Comparison of ENCODE assay signal across 25 mouse cellular contexts in genomic region chrX:152132029-152132428, GRCm38 (mm10). TPM values are rescaled to one million over a fixed set of nuclear protein-coding genes. Genes with fewer than 3 reads are reported as not detected.
DNase-seq lines count a peak whose midpoint lies in the region; ATAC-seq and TF ChIP-seq lines count a peak whose summit lies in the region.
"Had no signal": no experiment of that assay in that cellular context is flagged by ENCODE, and none has a peak within 500 bp of the region (broad histone marks: within the 10 kb centered on the region; RNA-seq: fewer than 3 reads in every experiment).

No protein-coding gene starts in this region.

- POLR2A ChIA-PET in Patski (lab: Charles Lee): interaction anchor here (0.7 kb wide), 1 partner anchor 26 kb away, joined by 3 read pairs; no protein-coding TSS in a partner anchor

- in situ Hi-C loops in Patski (cut with MboI; ENCODE audit: low pct_unique_long_range_greater_than_20kb): no loop called here

- no peak overlapping the region for H3K4me2 ChIP-seq in hindbrain, postnatal 0 days (ENCODE audit: low read depth, low read length)
- H3K4me2 ChIP-seq in hindbrain, embryonic 14.5 days (replicated peaks): no peak overlapping the region
- no peak overlapping the region for H3K4me2 ChIP-seq in liver, postnatal 0 days (ENCODE audit: low read depth, low read length)
- H3K4me2 ChIP-seq in liver, embryonic 12.5 days: no peak overlapping the region
- H3K4me2 ChIP-seq: embryonic facial prominence, embryonic 13.5 days; forebrain, embryonic 12.5 days; hindbrain, embryonic 13.5 days; kidney, embryonic 15.5 days; midbrain, embryonic 15.5 days; neural tube, embryonic 13.5 days had no signal

- no peaks in the 10 kb centered on the region for H3K4me1 ChIP-seq in hindbrain, postnatal 0 days (ENCODE audit: insufficient read depth, low read length)
- no peaks in the 10 kb centered on the region for H3K4me1 ChIP-seq in hindbrain, embryonic 14.5 days (replicated peaks; ENCODE audit: control insufficient read depth, insufficient read depth, low read length)
- H3K4me1 ChIP-seq in liver, postnatal 0 days (ENCODE audit: insufficient read depth): no peaks in the 10 kb centered on the region
- H3K4me1 ChIP-seq in liver, embryonic 12.5 days: no peaks in the 10 kb centered on the region
- H3K4me1 ChIP-seq in MEL (ENCODE audit: control insufficient read depth in 1 of 2, insufficient read depth in 2 of 2, low read length in 2 of 2): no peaks in the 10 kb centered on the region
- H3K4me1 ChIP-seq: embryonic facial prominence, embryonic 13.5 days; forebrain, embryonic 12.5 days; hindbrain, embryonic 13.5 days; kidney, embryonic 15.5 days; midbrain, embryonic 15.5 days; neural tube, embryonic 13.5 days had no signal

- H3K9me3 ChIP-seq in hindbrain, postnatal 0 days (ENCODE audit: low read length): no peaks in the 10 kb centered on the region
- no peaks in the 10 kb centered on the region for H3K9me3 ChIP-seq in hindbrain, embryonic 14.5 days (ENCODE audit: control insufficient read depth, low read length)
- no peaks in the 10 kb centered on the region for H3K9me3 ChIP-seq in liver, postnatal 0 days (ENCODE audit: low read length)
- no peaks in the 10 kb centered on the region for H3K9me3 ChIP-seq in liver, embryonic 12.5 days (replicated peaks)
- H3K9me3 ChIP-seq in MEL (replicated peaks; ENCODE audit: insufficient read depth, low read length): no peaks in the 10 kb centered on the region
- H3K9me3 ChIP-seq: embryonic facial prominence, embryonic 13.5 days; forebrain, embryonic 12.5 days; hindbrain, embryonic 13.5 days; kidney, embryonic 15.5 days; midbrain, embryonic 15.5 days; neural tube, embryonic 13.5 days had no signal

- peak; percentile 37 for TF ChIP-seq RAD21 in MEL (IDR thresholded peaks at IDR 0.05; ENCODE audit: low read depth, low read length)

- TF ChIP-seq CTCF in hindbrain, postnatal 0 days (IDR thresholded peaks at IDR 0.05; ENCODE audit: low read depth): peak; percentile 19; the same call in 1 of the 2 replicates
- TF ChIP-seq CTCF in liver, postnatal 0 days (IDR thresholded peaks at IDR 0.05; ENCODE audit: low read depth): peak; percentile 52
- TF ChIP-seq CTCF in MEL (IDR thresholded peaks at IDR 0.05 in 2 of 3, conservative IDR thresholded peaks at IDR 0.05 in 1 of 3; ENCODE audit: control insufficient read depth in 1 of 3, insufficient read depth in 1 of 3, low read depth in 2 of 3, low read length in 3 of 3, poor library complexity in 1 of 3, severe bottlenecking in 1 of 3) (peak in 2 of 3 experiments; percentile 51 to 53; a peak in 4 of 6 replicates), Patski (IDR thresholded peaks at IDR 0.05) (peak; percentile 48)

- no peak for TF ChIP-seq EP300 in liver, postnatal 0 days (IDR thresholded peaks at IDR 0.05; ENCODE audit: low read depth)
- TF ChIP-seq EP300 in MEL (IDR thresholded peaks at IDR 0.05; ENCODE audit: low read depth in 1 of 2, low read length in 2 of 2): no peak

- 0 out of 2 replicates have a peak, but pooled peaks cover 9% of the 10 kb centered on the region for H3K27me3 ChIP-seq in hindbrain, postnatal 0 days (ENCODE audit: insufficient read depth, low read length)
- H3K27me3 ChIP-seq in hindbrain, embryonic 14.5 days (ENCODE audit: control insufficient read depth, insufficient read depth, low read length): peaks cover 87% of the 10 kb centered on the region
- H3K27me3 ChIP-seq in liver, postnatal 0 days (ENCODE audit: insufficient read depth, low read length): 0 out of 2 replicates have a peak, but pooled peaks cover 3% of the 10 kb centered on the region
- peaks cover 55% of the 10 kb centered on the region for H3K27me3 ChIP-seq in liver, embryonic 12.5 days (replicated peaks)
- H3K27me3 ChIP-seq in MEL (ENCODE audit: control insufficient read depth in 1 of 2, insufficient read depth in 2 of 2, low read length in 2 of 2) (peaks cover 1 to 7% of the 10 kb centered on the region in 2 experiments; a peak in 3 of 4 replicates), Patski (peaks cover 77% of the 10 kb centered on the region)

- no peak for ATAC-seq in hindbrain, postnatal 0 days
- ATAC-seq in hindbrain, embryonic 14.5 days (ENCODE audit: low FRiP score): no peak
- no peak for ATAC-seq in liver, postnatal 0 days
- no peak for ATAC-seq in liver, embryonic 12.5 days
- ATAC-seq in Patski: no peak
- ATAC-seq: midbrain, embryonic 15.5 days had no signal

- no peaks in the 10 kb centered on the region for H3K79me2 ChIP-seq in MEL (ENCODE audit: control insufficient read depth, insufficient read depth, low read length, poor library complexity)

- 93% methylated on average over 2 of the region's 2 CpGs for WGBS in hindbrain, postnatal 0 days
- WGBS in hindbrain, embryonic 14.5 days: 89% methylated on average over 2 of the region's 2 CpGs
- WGBS in liver, postnatal 0 days (ENCODE audit: insufficient replicate concordance): 76% methylated on average over 2 of the region's 2 CpGs
- WGBS in liver, embryonic 12.5 days (ENCODE audit: insufficient replicate concordance): 69% methylated on average over 2 of the region's 2 CpGs

- CTCF ChIA-PET in Patski (lab: Charles Lee): interaction anchor here (1.2 to 1.9 kb wide), 2 partner anchors 10 to 44 kb away, joined by 3 to 5 read pairs; no protein-coding TSS in a partner anchor

- no peaks in the 10 kb centered on the region for H3K36me3 ChIP-seq in hindbrain, postnatal 0 days (ENCODE audit: insufficient read depth, low read length)
- H3K36me3 ChIP-seq in hindbrain, embryonic 14.5 days (replicated peaks; ENCODE audit: control insufficient read depth, insufficient read depth): no peaks in the 10 kb centered on the region
- no peaks in the 10 kb centered on the region for H3K36me3 ChIP-seq in liver, postnatal 0 days (replicated peaks; ENCODE audit: insufficient read depth, low read length)
- H3K36me3 ChIP-seq in liver, embryonic 12.5 days: no peaks in the 10 kb centered on the region
- no peaks in the 10 kb centered on the region; a peak in 1 of 4 replicates for H3K36me3 ChIP-seq in MEL (ENCODE audit: control insufficient read depth in 1 of 2, insufficient read depth in 2 of 2, low read length in 2 of 2)
- H3K36me3 ChIP-seq: embryonic facial prominence, embryonic 13.5 days; forebrain, embryonic 12.5 days; hindbrain, embryonic 13.5 days; kidney, embryonic 15.5 days; midbrain, embryonic 15.5 days; neural tube, embryonic 13.5 days had no signal

- H3K9ac ChIP-seq in hindbrain, postnatal 0 days (replicated peaks; ENCODE audit: low read length): no peak overlapping the region
- no peak overlapping the region for H3K9ac ChIP-seq in hindbrain, embryonic 14.5 days
- no peak overlapping the region for H3K9ac ChIP-seq in liver, postnatal 0 days (replicated peaks)
- H3K9ac ChIP-seq in liver, embryonic 12.5 days: no peak overlapping the region
- no peak overlapping the region for H3K9ac ChIP-seq in MEL (ENCODE audit: control insufficient read depth, low read depth, low read length, poor library complexity, severe bottlenecking)
- H3K9ac ChIP-seq: embryonic facial prominence, embryonic 13.5 days; forebrain, embryonic 12.5 days; hindbrain, embryonic 13.5 days; kidney, embryonic 15.5 days; midbrain, embryonic 15.5 days; neural tube, embryonic 13.5 days had no signal

- TF ChIP-seq POLR2A in MEL (IDR thresholded peaks at IDR 0.05; ENCODE audit: control insufficient read depth in 1 of 2, insufficient read depth in 1 of 2, low read depth in 1 of 2, low read length in 2 of 2, poor library complexity in 1 of 2): no peak

- DNase-seq in hindbrain, postnatal 0 days (ENCODE audit: low spot score): no peak
- no peak for DNase-seq in hindbrain, embryonic 14.5 days (ENCODE audit: low spot score)
- DNase-seq in liver, postnatal 0 days: no peak
- peak; percentile 26 for DNase-seq in MEL (ENCODE audit: low read depth, low spot score)
- no peak for DNase-seq in Patski (ENCODE audit: low read depth, low spot score)
- DNase-seq in adipocyte (ENCODE audit: low spot score): no peak
- DNase-seq: adrenal gland, postnatal 36 days; cerebellum, adult 11-12 months; cerebellum, postnatal 25 days; embryo, embryonic 11 days; gastrocnemius, postnatal 14 days; lung, adult 2 months; lung, postnatal 4 days; right cerebral cortex, adult 18-20 months; thymus, adult 2 months; thymus, postnatal 4 days had no signal

- H3K27ac ChIP-seq in hindbrain, postnatal 0 days: no peak overlapping the region
- no peak overlapping the region for H3K27ac ChIP-seq in hindbrain, embryonic 14.5 days
- H3K27ac ChIP-seq in liver, postnatal 0 days (ENCODE audit: low read depth): no peak overlapping the region
- no peak overlapping the region for H3K27ac ChIP-seq in liver, embryonic 12.5 days
- no peak overlapping the region for H3K27ac ChIP-seq in MEL (ENCODE audit: control insufficient read depth, low read depth, low read length)
- H3K27ac ChIP-seq: embryonic facial prominence, embryonic 13.5 days; forebrain, embryonic 12.5 days; hindbrain, embryonic 13.5 days; kidney, embryonic 15.5 days; midbrain, embryonic 15.5 days; neural tube, embryonic 13.5 days had no signal

- H3K4me3 ChIP-seq in hindbrain, postnatal 0 days (ENCODE audit: low read length): no peak overlapping the region
- H3K4me3 ChIP-seq in hindbrain, embryonic 14.5 days (replicated peaks; ENCODE audit: low read length): no peak overlapping the region
- H3K4me3 ChIP-seq in liver, postnatal 0 days (ENCODE audit: low read depth, low read length): no peak overlapping the region
- no peak overlapping the region for H3K4me3 ChIP-seq in liver, embryonic 12.5 days
- H3K4me3 ChIP-seq in MEL (ENCODE audit: control insufficient read depth in 1 of 2, insufficient read depth in 1 of 2, low read depth in 2 of 2, low read length in 2 of 2): no peak overlapping the region
- H3K4me3 ChIP-seq: embryonic facial prominence, embryonic 13.5 days; erythroblast, embryonic 14.5 days; forebrain, embryonic 12.5 days; hindbrain, embryonic 13.5 days; kidney, embryonic 15.5 days; midbrain, embryonic 15.5 days; myocyte; neural tube, embryonic 13.5 days had no signal

TF ChIP-seq in MEL, 35 proteins besides CTCF, POLR2A, EP300 and RAD21 (continues in another document):
- TF ChIP-seq E2F4 (IDR thresholded peaks at IDR 0.05; ENCODE audit: borderline replicate concordance, low read depth, low read length) (no peak), SIN3A (IDR thresholded peaks at IDR 0.05; ENCODE audit: low read length) (no peak), JUND (IDR thresholded peaks at IDR 0.05; ENCODE audit: low read depth, low read length) (no peak), MEF2A (IDR thresholded peaks at IDR 0.05; ENCODE audit: extremely low read depth, insufficient replicate concordance, low read depth, low read length, poor library complexity, severe bottlenecking) (no peak)

RNA-seq across cellular contexts. Expression of gene Iqsec2, which starts 12.0 kb away (rescaled TPM):
- total RNA-seq in hindbrain, postnatal 0 days (2014; rRNA removed): 27.3 and 30.0 TPM in 2 replicates
- 9.5 and 9.7 TPM in 2 replicates for polyA plus RNA-seq in hindbrain, postnatal 0 days (2015; fragmentation: Nextera tagmentation; extraction: Ambion mirVana)
- 8.4 and 9.5 TPM in 2 replicates for polyA plus RNA-seq in hindbrain, embryonic 14.5 days (2014; fragmentation: Nextera tagmentation; extraction: Ambion mirVana)
- 3.0 and 3.7 TPM in 2 replicates for polyA plus RNA-seq in liver, postnatal 0 days (2015; fragmentation: Nextera tagmentation; extraction: Ambion mirVana)
- 0.73 and 0.75 TPM in 2 replicates for polyA plus RNA-seq in liver, embryonic 12.5 days (2016; fragmentation: Nextera tagmentation; extraction: Ambion mirVana)
- 0.19 and 0.39 TPM in 2 replicates for total RNA-seq in MEL (2012; rRNA removed)
- polyA plus RNA-seq in MEL (2012; ENCODE audit: insufficient read depth in 1 of 2, insufficient read length in 2 of 2, low read depth in 1 of 2, low replicate concordance in 2 of 2, missing spikeins in 1 of 2) (1 to 10 TPM in 1 of 2 experiments, not detected in 1; 1.7 TPM), Patski (2021) (15.0 TPM)
